21 mouse cellular contexts compared by ENCODE assay signal in the genomic region with DNA sequence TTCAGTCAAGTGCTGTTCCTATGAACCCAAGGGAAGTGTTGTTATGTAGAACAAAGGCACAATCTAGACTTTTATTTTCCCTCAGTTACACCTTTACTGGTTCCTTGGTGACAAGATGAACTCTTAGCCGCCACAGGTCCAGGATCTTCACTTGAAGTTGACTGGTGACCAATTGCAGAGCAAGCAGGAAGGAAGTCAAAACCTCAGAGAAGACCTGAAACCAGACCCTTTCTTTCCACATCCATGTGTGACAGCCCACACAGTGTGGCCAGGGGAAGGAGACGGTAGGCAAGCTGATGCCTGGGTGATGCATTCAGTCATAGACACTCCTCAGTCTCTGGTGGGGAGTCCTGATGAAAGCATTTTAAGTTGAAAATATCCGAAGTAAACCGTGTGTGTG.
DNase-seq lines count a peak whose midpoint lies in the region; ATAC-seq lines count a peak whose summit lies in the region.
"Had no signal": no experiment of that assay in that cellular context is flagged by ENCODE, and none has a peak within 500 bp of the region (broad histone marks: within the 10 kb centered on the region; RNA-seq: fewer than 3 reads in every experiment).

No protein-coding gene starts in this region.

- DNase-seq in hindbrain, embryonic 11.5 days (ENCODE audit: low spot score) = no peak
- DNase-seq in T-cell, adult 2 months (ENCODE audit: low spot score) = peak; percentile 43
- peak; percentile 61 for DNase-seq in induced T-regulatory cell, adult 2 months (ENCODE audit: low read depth)
- DNase-seq in cerebellum, postnatal 14 days = no peak
- no peak for DNase-seq in gastrocnemius, adult 8-10 months (ENCODE audit: low spot score in 2 of 2)
- no peak for DNase-seq in cerebellum, adult 8-10 months
- DNase-seq: adrenal gland, adult 2 months; cerebellum, adult 9-10 months; gastrocnemius, postnatal 36 days; kidney, adult 8-10 months; kidney, postnatal 14 days; layer of hippocampus, postnatal 36 days; thymus, postnatal 4 days had no signal

- 0 out of 2 replicates have a peak overlapping the region, but pooled peaks have one; percentile 12 for H3K27ac ChIP-seq in hindbrain, embryonic 12.5 days
- H3K27ac ChIP-seq in hindbrain, embryonic 11.5 days (ENCODE audit: low read depth, low read length) = no peak overlapping the region
- H3K27ac ChIP-seq: embryonic facial prominence, embryonic 12.5 days; hindbrain, embryonic 13.5 days; layer of hippocampus, adult 2 months; macrophage; midbrain, embryonic 12.5 days had no signal

- no peak overlapping the region for H3K9ac ChIP-seq in hindbrain, embryonic 12.5 days
- no peak overlapping the region for H3K9ac ChIP-seq in hindbrain, embryonic 11.5 days (ENCODE audit: low read depth, low read length)
- H3K9ac ChIP-seq: embryonic facial prominence, embryonic 12.5 days; hindbrain, embryonic 13.5 days; midbrain, embryonic 12.5 days had no signal

- no peak for ATAC-seq in hindbrain, embryonic 12.5 days (ENCODE audit: low FRiP score)
- ATAC-seq in hindbrain, embryonic 11.5 days (ENCODE audit: low FRiP score) = no peak
- ATAC-seq in neutrophil, adult 5-6 weeks (ENCODE audit: extremely low read depth, insufficient number of reproducible peaks, low FRiP score, poor library complexity, severe bottlenecking) = 0 out of 2 replicates have a peak, but pooled peaks have one; percentile 16

- H3K4me2 ChIP-seq in hindbrain, embryonic 12.5 days (replicated peaks) = no peak overlapping the region
- no peak overlapping the region for H3K4me2 ChIP-seq in hindbrain, embryonic 11.5 days (replicated peaks; ENCODE audit: low read depth, low read length)
- H3K4me2 ChIP-seq: embryonic facial prominence, embryonic 12.5 days; heart, embryonic 11.5 days; hindbrain, embryonic 13.5 days; midbrain, embryonic 12.5 days had no signal

- WGBS in hindbrain, embryonic 12.5 days = 82% methylated on average over 4 of the region's 4 CpGs
- whole genome bisulfite sequencing in hindbrain, embryonic 11.5 days = 79% methylated on average over 4 of the region's 4 CpGs

- no peaks in the 10 kb centered on the region for H3K9me3 ChIP-seq in hindbrain, embryonic 12.5 days (replicated peaks)
- H3K9me3 ChIP-seq in hindbrain, embryonic 11.5 days (ENCODE audit: control insufficient read depth, low read length) = no peaks in the 10 kb centered on the region
- H3K9me3 ChIP-seq: embryonic facial prominence, embryonic 12.5 days; hindbrain, embryonic 13.5 days; midbrain, embryonic 12.5 days had no signal

- peaks cover 18% of the 10 kb centered on the region; the same call in 1 of the 2 replicates for H3K4me1 ChIP-seq in hindbrain, embryonic 12.5 days
- H3K4me1 ChIP-seq in hindbrain, embryonic 11.5 days (replicated peaks; ENCODE audit: control insufficient read depth, insufficient read depth, low read length) = no peaks in the 10 kb centered on the region
- H3K4me1 ChIP-seq: embryonic facial prominence, embryonic 12.5 days had no signal

- no peak overlapping the region for H3K4me3 ChIP-seq in hindbrain, embryonic 12.5 days
- H3K4me3 ChIP-seq in hindbrain, embryonic 11.5 days (ENCODE audit: low read depth, low read length) = no peak overlapping the region
- H3K4me3 ChIP-seq: embryonic facial prominence, embryonic 12.5 days; hindbrain, embryonic 13.5 days; layer of hippocampus, adult 2 months; midbrain, embryonic 12.5 days had no signal

- no peaks in the 10 kb centered on the region for H3K36me3 ChIP-seq in hindbrain, embryonic 12.5 days
- no peaks in the 10 kb centered on the region for H3K36me3 ChIP-seq in hindbrain, embryonic 11.5 days (ENCODE audit: control insufficient read depth, insufficient read depth, low read length)
- H3K36me3 ChIP-seq: embryonic facial prominence, embryonic 12.5 days; hindbrain, embryonic 13.5 days; midbrain, embryonic 12.5 days had no signal

- no peaks in the 10 kb centered on the region for H3K27me3 ChIP-seq in hindbrain, embryonic 12.5 days
- no peaks in the 10 kb centered on the region for H3K27me3 ChIP-seq in hindbrain, embryonic 11.5 days (ENCODE audit: control insufficient read depth, insufficient read depth, low read length)
- H3K27me3 ChIP-seq: embryonic facial prominence, embryonic 12.5 days; hindbrain, embryonic 13.5 days; midbrain, embryonic 12.5 days had no signal

Comparison
In these comparisons a context has a peak if more than half of its experiments do, and no peak if none do; other contexts are left out.
1. DNase-seq: peak in T-cell, adult 2 months (single experiment) and induced T-regulatory cell, adult 2 months (single experiment); none in hindbrain, embryonic 11.5 days (single experiment), cerebellum, postnatal 14 days (0 of 2), gastrocnemius, adult 8-10 months (0 of 2) and cerebellum, adult 8-10 months (single experiment).